Mouse (Mus musculus) bone marrow macrophage, adult 2 months (primary cell): Measurements from ENCODE around the gene Rbm15.

Experiments used
- CTCF ChIP-seq: IDR thresholded peaks from 2 replicates; pipeline ENCODE4 v1.5.1; 2012; ENCODE audit warnings: low read depth, mild to moderate bottlenecking, low read length, moderate library complexity
- POLR2A ChIP-seq: IDR thresholded peaks from 2 replicates; pipeline ENCODE4 v1.6.1; 2012; ENCODE audit warnings: mild to moderate bottlenecking, low read depth, low read length, borderline replicate concordance

GRCm38 (mm10) chr3:107295672-107296360 lies 37.7 kb downstream of the Rbm15 start:
- no peak for TF ChIP-seq POLR2A
- TF ChIP-seq CTCF, result no peak
